Mouse (Mus musculus) heart, postnatal 25 days (tissue): ENCODE results near the gene Arfgef2. TPM values are rescaled to one million over a fixed set of nuclear protein-coding genes. Genes with fewer than 3 reads are reported as not detected.
A peak's percentile ranks its signal among the peaks of the same experiment; 100 is the strongest.

Experiments used
- DNase-seq: peaks from one replicate; pipeline ENCODE4 v3.0.0; 2022; ENCODE audit warnings: low spot score
- intact Hi-C: fragments of 180-260 bp; cut with DNase I; formaldehyde crosslinking; loops from one replicate; pipeline ENCODE4 v1.15.1; 2025
- total RNA-seq, 2 experiments: library from RNA; stranded (reverse); gene quantifications; 2 replicates each; pipeline ENCODE4 v1.2.3; 2021

Arfgef2 gene
- total RNA-seq, 2 experiments from 2014 or later, result 42.6 to 43.8 TPM

- no peak for DNase-seq
- intact Hi-C loops, result no loop called here
Observed at GRCm38 (mm10) chr2:166896368-166896767, 91.0 kb downstream of the Arfgef2 start.

- intact Hi-C loops, result no loop called here
- no peak for DNase-seq
Observed at GRCm38 (mm10) chr2:166896974-166897373, 91.6 kb downstream of the Arfgef2 start.

GRCm38 (mm10) chr2:166899161-166899560 is 93.8 kb downstream of the Arfgef2 start:
- no peak for DNase-seq
- intact Hi-C loops, result no loop called here

- DNase-seq, result no peak
- intact Hi-C loops, result no loop called here
Observed at GRCm38 (mm10) chr2:166899746-166900145, 94.4 kb downstream of the Arfgef2 start.

GRCm38 (mm10) chr2:166900792-166901505 is 95.6 kb downstream of the Arfgef2 start:
- intact Hi-C loops, result no loop called here
- DNase-seq, result no peak

GRCm38 (mm10) chr2:166903719-166904282 is 98.4 kb downstream of the Arfgef2 start:
- intact Hi-C loops, result no loop called here
- DNase-seq, result no peak

GRCm38 (mm10) chr2:166905711-166906522 is 100.5 kb downstream of the Arfgef2 start, which contains the start of gene Cse1l:
Cse1l (plus strand) TSS chr2:166906040.
- intact Hi-C loops, result loop anchor here (5.0 kb wide), 1 partner anchor 91 kb away; the partner anchor contains the start of gene Stau1
- peak; percentile 92 for DNase-seq

GRCm38 (mm10) chr2:166906523-166907182 is 101.3 kb downstream of the Arfgef2 start:
- intact Hi-C loops, result loop anchor here (5.0 kb wide), 1 partner anchor 91 kb away; the partner anchor contains the start of gene Stau1
- no peak for DNase-seq

GRCm38 (mm10) chr2:166909729-166910128 is 104.3 kb downstream of the Arfgef2 start:
- no peak for DNase-seq

GRCm38 (mm10) chr2:166910536-166910935 is 105.1 kb downstream of the Arfgef2 start:
- intact Hi-C loops, result no loop called here
- no peak for DNase-seq

More at GRCm38 (mm10) chr2:166909729-166910128, 104.3 kb downstream of the Arfgef2 start:
- intact Hi-C loops, result loop anchor here (5.0 kb wide), 1 partner anchor 88 kb away; the partner anchor contains the start of gene Stau1

GRCm38 (mm10) chr2:166923971-166924370 is 118.6 kb downstream of the Arfgef2 start:
- intact Hi-C loops, result no loop called here
- DNase-seq, result no peak

- DNase-seq, result no peak
- intact Hi-C loops, result no loop called here
Observed at GRCm38 (mm10) chr2:166933943-166934342, 128.6 kb downstream of the Arfgef2 start.

GRCm38 (mm10) chr2:166934416-166934815 is 129.0 kb downstream of the Arfgef2 start:
- no peak for DNase-seq
- intact Hi-C loops, result no loop called here

- intact Hi-C loops, result no loop called here
- no peak for DNase-seq
Observed at GRCm38 (mm10) chr2:166935582-166935981, 130.2 kb downstream of the Arfgef2 start.

- intact Hi-C loops, result no loop called here
- no peak for DNase-seq
Observed at GRCm38 (mm10) chr2:166936166-166936565, 130.8 kb downstream of the Arfgef2 start.

- DNase-seq, result no peak
- intact Hi-C loops, result no loop called here
Observed at GRCm38 (mm10) chr2:166943146-166943545, 137.8 kb downstream of the Arfgef2 start.

- no peak for DNase-seq
- intact Hi-C loops, result no loop called here
Observed at GRCm38 (mm10) chr2:166944346-166944745, 139.0 kb downstream of the Arfgef2 start.

GRCm38 (mm10) chr2:166945456-166945855 is 140.1 kb downstream of the Arfgef2 start:
- intact Hi-C loops, result no loop called here
- DNase-seq, result no peak
